Mouse (Mus musculus): ENCODE results near the gene Epb41l4b. TPM values are rescaled to one million over a fixed set of nuclear protein-coding genes. Genes with fewer than 3 reads are reported as not detected.

The Epb41l4b gene
- polyA plus RNA-seq, 1 experiment from 2014 or later: 1.4 TPM

DNA sequence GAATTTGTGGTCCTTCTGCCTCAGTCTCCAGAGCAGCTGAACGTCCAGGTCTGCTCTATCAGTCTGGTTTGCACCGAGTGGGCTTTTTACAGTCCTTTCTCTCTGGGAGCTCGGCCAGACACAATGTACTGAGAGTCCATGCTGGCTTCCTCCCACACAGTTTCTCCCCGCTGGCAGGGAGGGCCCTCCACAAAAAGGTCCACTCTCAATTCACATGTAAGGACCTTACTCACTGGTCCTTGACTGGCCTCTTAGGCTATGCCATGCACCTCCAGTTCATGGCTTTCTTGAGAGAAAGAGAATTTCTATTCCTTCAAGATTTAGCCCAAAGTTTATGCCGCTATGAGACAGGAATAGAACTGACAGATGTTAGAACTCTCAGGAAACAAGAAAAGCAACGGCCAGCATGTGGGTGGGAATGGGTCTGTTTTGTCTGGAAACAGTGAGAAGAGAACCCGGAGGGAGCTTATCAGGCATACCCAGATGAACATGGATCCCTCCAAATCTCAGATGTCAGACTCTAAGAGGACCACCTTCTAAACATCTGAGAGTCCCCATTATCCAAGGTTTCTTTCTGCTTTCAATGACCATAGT lies 177.6 kb downstream of the Epb41l4b start:
- no peak overlapping the region for H3K27ac ChIP-seq (ENCODE audit: low read length)
- H3K4me3 ChIP-seq (ENCODE audit: low read length): no peak overlapping the region
- ATAC-seq (ENCODE audit: low read depth): no peak
- no peaks in the 10 kb centered on the region for H3K36me3 ChIP-seq (ENCODE audit: control insufficient read depth, insufficient read depth, low read length)
- H3K9me3 ChIP-seq (ENCODE audit: control insufficient read depth, low read length): no peaks in the 10 kb centered on the region
- no peaks in the 10 kb centered on the region for H3K27me3 ChIP-seq (ENCODE audit: control insufficient read depth, insufficient read depth, low read depth, low read length)
- WGBS: 55% methylated on average over 7 of the region's 7 CpGs
- no peak overlapping the region for H3K4me2 ChIP-seq (ENCODE audit: low read depth, low read length)
- peaks cover 8% of the 10 kb centered on the region for H3K4me1 ChIP-seq (replicated peaks; ENCODE audit: control insufficient read depth, insufficient read depth, low read length)
- H3K9ac ChIP-seq (ENCODE audit: low read length): no peak overlapping the region

DNA sequence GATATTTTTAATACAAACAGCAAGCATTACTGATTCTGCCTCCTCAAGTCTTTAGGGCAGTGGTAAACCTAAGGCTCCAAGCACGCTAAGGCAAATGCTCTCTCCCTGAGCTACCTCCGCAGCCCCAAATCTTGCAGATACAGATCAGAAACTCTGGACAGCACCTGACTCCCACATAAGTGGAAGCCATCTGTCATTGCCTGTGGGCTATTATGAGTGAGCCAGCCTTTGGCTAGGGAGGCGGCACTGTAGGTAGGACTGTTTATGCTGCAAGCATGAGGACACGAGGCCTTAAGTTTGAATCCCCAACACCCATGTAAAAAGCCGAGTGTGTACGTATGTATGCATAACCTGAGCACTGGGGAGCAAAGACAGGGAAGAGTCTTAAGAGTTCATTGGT lies 179.6 kb downstream of the Epb41l4b start:
- H3K36me3 ChIP-seq (ENCODE audit: control insufficient read depth, insufficient read depth, low read length): no peaks in the 10 kb centered on the region
- no peaks in the 10 kb centered on the region for H3K9me3 ChIP-seq (ENCODE audit: control insufficient read depth, low read length)
- 88% methylated on average over 6 of the region's 6 CpGs for WGBS
- peaks cover 8% of the 10 kb centered on the region for H3K4me1 ChIP-seq (replicated peaks; ENCODE audit: control insufficient read depth, insufficient read depth, low read length)
- H3K4me2 ChIP-seq (ENCODE audit: low read depth, low read length): no peak overlapping the region
- ATAC-seq (ENCODE audit: low read depth): no peak
- H3K27ac ChIP-seq (ENCODE audit: low read length): no peak overlapping the region
- no peak overlapping the region for H3K4me3 ChIP-seq (ENCODE audit: low read length)
- no peak overlapping the region for H3K9ac ChIP-seq (ENCODE audit: low read length)
- no peaks in the 10 kb centered on the region for H3K27me3 ChIP-seq (ENCODE audit: control insufficient read depth, insufficient read depth, low read depth, low read length)

DNA sequence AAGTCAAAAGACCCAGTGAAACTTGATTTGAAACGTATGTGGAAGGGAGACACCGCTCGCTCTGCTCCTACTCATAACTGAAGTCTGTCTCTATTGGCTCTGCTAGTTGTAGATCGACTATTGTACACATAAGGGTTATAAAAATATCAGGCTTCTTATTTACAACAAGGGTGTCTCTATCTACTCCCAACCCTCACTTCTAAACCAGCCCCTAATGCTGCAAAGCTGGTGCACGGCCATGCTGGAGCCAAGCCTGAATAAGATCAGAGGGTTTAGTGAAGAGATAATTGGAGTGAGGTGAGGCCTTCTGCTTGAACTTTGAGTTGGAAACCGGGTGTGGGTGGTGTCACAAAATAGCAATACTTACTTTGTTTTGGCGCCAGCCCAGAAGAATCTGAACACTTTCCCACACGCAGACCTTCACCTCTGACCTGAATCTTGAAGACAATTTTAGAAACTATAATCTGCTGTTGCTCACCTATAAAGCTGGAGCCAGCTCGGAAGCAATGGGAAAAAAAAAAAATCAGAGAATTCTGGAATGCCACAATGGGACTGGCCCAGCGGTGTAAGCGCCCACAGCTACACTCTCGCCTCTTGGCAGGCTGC lies 181.8 kb downstream of the Epb41l4b start:
- WGBS: 62% methylated on average over 12 of the region's 12 CpGs
- Histone ChIP-seq H3K27ac (ENCODE audit: low read length) (no peak overlapping the region), H3K36me3 (ENCODE audit: control insufficient read depth, insufficient read depth, low read length) (no peaks in the 10 kb centered on the region), H3K4me1 (replicated peaks; ENCODE audit: control insufficient read depth, insufficient read depth, low read length) (peaks cover 11% of the 10 kb centered on the region), H3K4me3 (ENCODE audit: low read length) (no peak overlapping the region), H3K4me2 (ENCODE audit: low read depth, low read length) (no peak overlapping the region), H3K27me3 (ENCODE audit: control insufficient read depth, insufficient read depth, low read depth, low read length) (no peaks in the 10 kb centered on the region), H3K9ac (ENCODE audit: low read length) (no peak overlapping the region), H3K9me3 (ENCODE audit: control insufficient read depth, low read length) (no peaks in the 10 kb centered on the region)
- ATAC-seq (ENCODE audit: low read depth): no peak

- no peaks in the 10 kb centered on the region for H3K27me3 ChIP-seq (ENCODE audit: control insufficient read depth, insufficient read depth, low read depth, low read length)
- H3K9ac ChIP-seq (ENCODE audit: low read length): no peak overlapping the region
- H3K9me3 ChIP-seq (ENCODE audit: control insufficient read depth, low read length): no peaks in the 10 kb centered on the region
- H3K36me3 ChIP-seq (ENCODE audit: control insufficient read depth, insufficient read depth, low read length): no peaks in the 10 kb centered on the region
- H3K4me3 ChIP-seq (ENCODE audit: low read length): no peak overlapping the region
- ATAC-seq (ENCODE audit: low read depth): no peak
- H3K4me1 ChIP-seq (replicated peaks; ENCODE audit: control insufficient read depth, insufficient read depth, low read length): peaks cover 8% of the 10 kb centered on the region
- WGBS: 44% methylated on average over 9 of the region's 9 CpGs
- no peak overlapping the region for H3K27ac ChIP-seq (ENCODE audit: low read length)
- H3K4me2 ChIP-seq (ENCODE audit: low read depth, low read length): no peak overlapping the region
These were observed 185.7 kb downstream of the Epb41l4b start for GRCm38 (mm10) chr4:56957518-56957917.

- no peak overlapping the region for H3K9ac ChIP-seq (ENCODE audit: low read length)
- H3K36me3 ChIP-seq (ENCODE audit: control insufficient read depth, insufficient read depth, low read length): no peaks in the 10 kb centered on the region
- WGBS: 49% methylated on average over 6 of the region's 6 CpGs
These were observed 190.0 kb downstream of the Epb41l4b start for GRCm38 (mm10) chr4:56953235-56953634.

GRCm38 (mm10) chr4:56951701-56952100 lies 191.5 kb downstream of the Epb41l4b start:
- WGBS: 83% methylated on average over 3 of the region's 3 CpGs
- H3K27me3 ChIP-seq (ENCODE audit: control insufficient read depth, insufficient read depth, low read depth, low read length): no peaks in the 10 kb centered on the region
- H3K4me1 ChIP-seq (replicated peaks; ENCODE audit: control insufficient read depth, insufficient read depth, low read length): peaks cover 3% of the 10 kb centered on the region; the same call in 1 of the 2 replicates
- H3K4me2 ChIP-seq (ENCODE audit: low read depth, low read length): no peak overlapping the region
- H3K27ac ChIP-seq (ENCODE audit: low read length): no peak overlapping the region
- ATAC-seq (ENCODE audit: low read depth): no peak
- H3K4me3 ChIP-seq (ENCODE audit: low read length): no peak overlapping the region
- no peaks in the 10 kb centered on the region for H3K36me3 ChIP-seq (ENCODE audit: control insufficient read depth, insufficient read depth, low read length)
- H3K9me3 ChIP-seq (ENCODE audit: control insufficient read depth, low read length): no peaks in the 10 kb centered on the region
- H3K9ac ChIP-seq (ENCODE audit: low read length): no peak overlapping the region

More at GRCm38 (mm10) chr4:56953235-56953634, 190.0 kb downstream of the Epb41l4b start:
- Histone ChIP-seq H3K4me1 (replicated peaks; ENCODE audit: control insufficient read depth, insufficient read depth, low read length) (peaks cover 3% of the 10 kb centered on the region; the same call in 1 of the 2 replicates), H3K27me3 (ENCODE audit: control insufficient read depth, insufficient read depth, low read depth, low read length) (no peaks in the 10 kb centered on the region), H3K4me3 (ENCODE audit: low read length) (no peak overlapping the region), H3K4me2 (ENCODE audit: low read depth, low read length) (no peak overlapping the region), H3K9me3 (ENCODE audit: control insufficient read depth, low read length) (no peaks in the 10 kb centered on the region), H3K27ac (ENCODE audit: low read length) (no peak overlapping the region)
- ATAC-seq (ENCODE audit: low read depth): no peak

- Histone ChIP-seq H3K4me1 (replicated peaks; ENCODE audit: control insufficient read depth, insufficient read depth, low read length) (peaks cover 13% of the 10 kb centered on the region), H3K4me3 (ENCODE audit: low read length) (no peak overlapping the region), H3K27me3 (ENCODE audit: control insufficient read depth, insufficient read depth, low read depth, low read length) (no peaks in the 10 kb centered on the region), H3K9ac (ENCODE audit: low read length) (no peak overlapping the region), H3K4me2 (ENCODE audit: low read depth, low read length) (no peak overlapping the region), H3K27ac (ENCODE audit: low read length) (no peak overlapping the region), H3K9me3 (ENCODE audit: control insufficient read depth, low read length) (no peaks in the 10 kb centered on the region), H3K36me3 (ENCODE audit: control insufficient read depth, insufficient read depth, low read length) (no peaks in the 10 kb centered on the region)
- WGBS: 55% methylated on average over 6 of the region's 6 CpGs
- ATAC-seq (ENCODE audit: low read depth): no peak
These were observed 193.7 kb downstream of the Epb41l4b start for GRCm38 (mm10) chr4:56949494-56949893.

DNA sequence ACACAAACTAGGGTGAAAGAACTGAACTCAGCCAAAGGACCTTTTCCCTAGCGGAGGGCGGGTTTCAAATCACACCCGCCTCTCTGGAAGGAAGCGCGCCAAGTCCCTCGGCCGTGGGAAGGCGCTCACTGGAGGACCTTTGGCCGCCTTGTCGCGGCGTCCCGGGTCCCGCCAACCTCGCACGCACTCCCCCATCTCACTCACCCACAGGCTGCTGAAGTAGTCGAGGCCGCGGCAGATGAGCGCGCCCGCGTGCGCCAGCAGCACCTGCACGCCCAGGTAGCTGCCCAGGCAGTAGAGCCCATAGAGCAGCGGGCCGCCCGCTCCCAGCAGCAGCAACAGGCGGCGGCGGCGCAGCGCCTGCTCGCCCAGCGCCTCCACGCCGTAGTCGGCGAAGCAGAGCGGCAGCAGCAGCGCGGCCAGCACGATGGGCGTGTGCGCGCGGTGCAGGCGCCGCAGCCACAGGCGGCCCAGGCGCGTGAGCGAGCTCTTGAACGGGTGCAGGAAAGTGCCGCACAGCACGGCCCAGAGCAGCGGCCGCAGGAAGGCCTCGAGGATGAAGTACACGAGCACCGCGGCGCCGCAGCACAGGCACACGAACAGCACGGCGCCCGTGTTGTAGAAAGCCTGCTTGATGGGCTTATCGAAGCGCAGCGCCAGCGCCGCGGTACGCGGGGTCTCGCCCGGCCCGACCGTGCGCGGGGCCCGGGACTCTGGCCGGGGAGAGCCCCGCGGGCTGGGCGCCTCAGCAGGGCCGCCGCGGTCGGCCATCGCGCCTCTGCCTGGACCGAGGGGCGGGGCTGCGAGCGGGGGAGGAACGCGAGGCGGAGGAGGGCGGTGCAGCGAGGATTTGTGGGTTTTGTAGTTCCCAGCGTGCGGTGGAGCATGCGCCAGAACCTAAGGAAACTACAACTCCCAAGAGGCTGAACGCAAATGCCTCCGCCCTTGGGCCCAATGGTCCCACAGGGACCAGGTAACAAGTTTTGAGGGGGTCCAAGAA lies 196.3 kb downstream of the Epb41l4b start, which contains the start of gene Tmem245:
Gene Tmem245 (minus strand): TSS at position 797 of the 1,000 bp plus-strand sequence.
- no peaks in the 10 kb centered on the region for H3K9me3 ChIP-seq (ENCODE audit: control insufficient read depth, low read length)
- peak; percentile 94 for ATAC-seq (ENCODE audit: low read depth)

GRCm38 (mm10) chr4:56946180-56946579 lies 197.1 kb downstream of the Epb41l4b start:
- H3K4me2 ChIP-seq (ENCODE audit: low read depth, low read length): peak overlapping the region; percentile 75
- peak overlapping the region; percentile 92 for H3K4me3 ChIP-seq (ENCODE audit: low read length)
- peak overlapping the region; percentile 90 for H3K27ac ChIP-seq (ENCODE audit: low read length)
- under 1% methylated on average over 14 of the region's 14 CpGs for WGBS
- no peaks in the 10 kb centered on the region for H3K36me3 ChIP-seq (ENCODE audit: control insufficient read depth, insufficient read depth, low read length)
- no peaks in the 10 kb centered on the region for H3K27me3 ChIP-seq (ENCODE audit: control insufficient read depth, insufficient read depth, low read depth, low read length)
- H3K9me3 ChIP-seq (ENCODE audit: control insufficient read depth, low read length): no peaks in the 10 kb centered on the region
- H3K9ac ChIP-seq (ENCODE audit: low read length): peak overlapping the region; percentile 83
- ATAC-seq (ENCODE audit: low read depth): peak; percentile 42; the same call in 1 of the 2 replicates
- peaks cover 35% of the 10 kb centered on the region for H3K4me1 ChIP-seq (replicated peaks; ENCODE audit: control insufficient read depth, insufficient read depth, low read length)

More for the DNA sequence above, 196.3 kb downstream of the Epb41l4b start, which contains the start of gene Tmem245:
- H3K9ac ChIP-seq (ENCODE audit: low read length): peak within 1 kb of the TSS; percentile 83
- H3K4me3 ChIP-seq (ENCODE audit: low read length): peak within 1 kb of the TSS; percentile 92
- peaks cover 35% of the 10 kb centered on the region for H3K4me1 ChIP-seq (replicated peaks; ENCODE audit: control insufficient read depth, insufficient read depth, low read length)
- no peaks in the 10 kb centered on the region for H3K36me3 ChIP-seq (ENCODE audit: control insufficient read depth, insufficient read depth, low read length)
- peak within 1 kb of the TSS; percentile 90 for H3K27ac ChIP-seq (ENCODE audit: low read length)
- H3K27me3 ChIP-seq (ENCODE audit: control insufficient read depth, insufficient read depth, low read depth, low read length): no peaks in the 10 kb centered on the region
- WGBS: under 1% methylated on average over 101 of the region's 107 CpGs
- H3K4me2 ChIP-seq (ENCODE audit: low read depth, low read length): peak within 1 kb of the TSS; percentile 75

Measured in lung, embryonic 16.5 days (tissue).